Mouse (Mus musculus) left cerebral cortex, postnatal 4 days (tissue): ENCODE data around the gene Ptprg. TPM values are rescaled to one million over a fixed set of nuclear protein-coding genes. Genes with fewer than 3 reads are reported as not detected.
"Not testable (repeated sequence)": the region's sequence is repeated elsewhere in the genome, so short reads cannot be mapped to it uniquely, and the experiment has no call there.

Source experiments
- DNase-seq: peaks from one replicate; pipeline ENCODE4 v3.0.0-alpha.2; 2022
- intact Hi-C: fragments of 180-260 bp; cut with DNase I; formaldehyde crosslinking; loops from one replicate; pipeline ENCODE4 v1.15.1; 2025
- total RNA-seq, 2 experiments: library from RNA; stranded (reverse); gene quantifications; 2 replicates each; pipeline ENCODE4 v1.2.3; 2021

The Ptprg gene
- total RNA-seq, 2 experiments from 2014 or later: 127 to 141 TPM

- DNase-seq: no peak
- intact Hi-C loops: no loop called here
Observed at GRCm38 (mm10) chr14:11935698-11936097, 382.4 kb downstream of the Ptprg start.

GRCm38 (mm10) chr14:11938912-11939311, 385.6 kb downstream of the Ptprg start:
- DNase-seq: no peak
- intact Hi-C loops: no loop called here

- intact Hi-C loops: no loop called here
- no peak for DNase-seq
Observed at GRCm38 (mm10) chr14:11941989-11942514, 388.7 kb downstream of the Ptprg start.

GRCm38 (mm10) chr14:11950379-11950778, 397.0 kb downstream of the Ptprg start:
- intact Hi-C loops: no loop called here
- no peak for DNase-seq

GRCm38 (mm10) chr14:11955020-11955882, 401.9 kb downstream of the Ptprg start:
- DNase-seq: no peak
- intact Hi-C loops: no loop called here

- DNase-seq: no peak
- intact Hi-C loops: no loop called here
Observed at GRCm38 (mm10) chr14:11960269-11961121, 407.2 kb downstream of the Ptprg start.

GRCm38 (mm10) chr14:11962101-11962500, 408.8 kb downstream of the Ptprg start:
- no peak for DNase-seq
- intact Hi-C loops: no loop called here

GRCm38 (mm10) chr14:11962561-11962960, 409.2 kb downstream of the Ptprg start:
- intact Hi-C loops: no loop called here
- no peak for DNase-seq

GRCm38 (mm10) chr14:11963791-11964190, 410.5 kb downstream of the Ptprg start:
- intact Hi-C loops: no loop called here
- no peak for DNase-seq

- DNase-seq, intact Hi-C loops: not testable (repeated sequence)
Observed at GRCm38 (mm10) chr14:11964326-11964725, 411.0 kb downstream of the Ptprg start.

- intact Hi-C loops: no loop called here
- no peak for DNase-seq
Observed at GRCm38 (mm10) chr14:11965878-11966277, 412.5 kb downstream of the Ptprg start.

- intact Hi-C loops: no loop called here
- no peak for DNase-seq
Observed at GRCm38 (mm10) chr14:11981764-11982163, 428.4 kb downstream of the Ptprg start.

GRCm38 (mm10) chr14:11983031-11983430, 429.7 kb downstream of the Ptprg start:
- intact Hi-C loops: no loop called here
- no peak for DNase-seq

GRCm38 (mm10) chr14:11984086-11984485, 430.8 kb downstream of the Ptprg start:
- intact Hi-C loops: no loop called here
- no peak for DNase-seq

GRCm38 (mm10) chr14:11988975-11989374, 435.6 kb downstream of the Ptprg start:
- intact Hi-C loops: no loop called here
- no peak for DNase-seq

- no peak for DNase-seq
- intact Hi-C loops: no loop called here
Observed at GRCm38 (mm10) chr14:11991151-11991550, 437.8 kb downstream of the Ptprg start.

GRCm38 (mm10) chr14:11992111-11992510, 438.8 kb downstream of the Ptprg start:
- intact Hi-C loops: no loop called here
- DNase-seq: no peak

GRCm38 (mm10) chr14:11992534-11992933, 439.2 kb downstream of the Ptprg start:
- no peak for DNase-seq
- intact Hi-C loops: no loop called here

- intact Hi-C loops: no loop called here
- DNase-seq: no peak
Observed at GRCm38 (mm10) chr14:11997555-11997954, 444.2 kb downstream of the Ptprg start.

- no peak for DNase-seq
- intact Hi-C loops: no loop called here
Observed at GRCm38 (mm10) chr14:11998464-11998863, 445.1 kb downstream of the Ptprg start.

GRCm38 (mm10) chr14:12004061-12004460, 450.7 kb downstream of the Ptprg start:
- DNase-seq: no peak
- intact Hi-C loops: no loop called here
